Mouse (Mus musculus) cortical plate, adult 2 months (tissue): ENCODE measurements around the gene Parg.

ENCODE experiments used
- CTCF ChIP-seq: fragments of 200-500 bp; IDR thresholded peaks from 2 replicates; pipeline ENCODE4 v1.5.1; 2011; ENCODE audit warnings: mild to moderate bottlenecking, control low read depth, low read length; ENCODE audit not compliant: insufficient read depth; ENCODE audit errors: extremely low read depth
- POLR2A ChIP-seq: fragments of 200-500 bp; IDR thresholded peaks from 2 replicates; pipeline ENCODE4 v1.6.1; 2011; ENCODE audit warnings: mild to moderate bottlenecking, low read length, control low read depth; ENCODE audit not compliant: insufficient read depth; ENCODE audit errors: extremely low read depth

DNA sequence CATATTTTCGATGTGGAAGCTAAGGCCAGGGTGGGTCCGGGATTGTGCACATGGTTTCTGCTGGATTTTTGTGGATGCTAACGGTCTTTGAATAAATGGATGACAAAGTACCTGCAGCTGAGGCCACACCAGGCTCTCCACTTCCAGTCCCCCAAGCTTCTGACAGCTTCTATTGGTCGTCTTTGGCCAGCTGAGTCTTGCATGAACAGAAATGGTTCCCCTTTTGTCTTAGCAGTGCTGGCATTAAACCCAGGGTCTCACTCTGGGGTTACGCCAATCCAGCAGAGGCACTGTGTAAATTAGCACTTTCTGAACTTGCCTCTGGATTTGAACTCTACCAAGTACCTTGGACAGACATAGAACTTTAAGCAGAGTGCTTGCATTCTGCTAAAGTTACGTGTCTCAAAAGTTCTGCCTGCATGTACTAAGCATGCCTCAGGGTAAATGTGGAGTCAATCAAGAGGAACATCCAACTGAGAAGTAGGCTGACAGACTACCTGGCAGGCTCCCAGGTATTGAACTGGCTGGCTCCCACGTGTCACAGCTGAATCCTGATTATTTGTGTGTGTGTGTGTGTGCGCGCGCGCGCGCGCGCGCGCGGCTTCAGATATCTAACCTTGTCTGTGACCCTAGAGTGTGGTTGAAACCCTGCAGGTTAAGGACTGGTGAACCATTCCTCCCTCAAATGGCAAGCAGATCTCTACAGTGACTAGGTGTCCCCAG, 49.3 kb upstream of the Parg start:
- no peak for TF ChIP-seq CTCF
- no peak for TF ChIP-seq POLR2A
